Mouse (Mus musculus) thymus, adult 2 months (tissue): Measurements from ENCODE around the gene Gatad2b. TPM values are rescaled to one million over a fixed set of nuclear protein-coding genes. Genes with fewer than 3 reads are reported as not detected.

Experiments used
- DNase-seq: peaks from one replicate; pipeline ENCODE4 v3.0.0; 2021
- H3K27ac ChIP-seq: fragments of 200-500 bp; 2 replicates; pipeline ENCODE4 v1.5.1; 2012; ENCODE audit warnings: low read length, control low read depth; ENCODE audit not compliant: control insufficient read depth, insufficient read depth
- H3K27me3 ChIP-seq: fragments of 200-500 bp; 2 replicates; pipeline ENCODE4 v1.6.1; 2012; ENCODE audit warnings: mild to moderate bottlenecking, low read length, moderate library complexity, mixed read lengths; ENCODE audit not compliant: control insufficient read depth, insufficient read depth
- H3K36me3 ChIP-seq: fragments of 200-500 bp; 2 replicates; pipeline ENCODE4 v1.6.1; 2012; ENCODE audit warnings: mild to moderate bottlenecking, low read length, moderate library complexity; ENCODE audit not compliant: control insufficient read depth, insufficient read depth
- H3K4me1 ChIP-seq: fragments of 200-500 bp; replicated peaks from 2 replicates; pipeline ENCODE4 v1.6.1; 2012; ENCODE audit warnings: low read length; ENCODE audit not compliant: control insufficient read depth, insufficient read depth
- H3K4me3 ChIP-seq: fragments of 200-500 bp; 2 replicates; pipeline ENCODE4 v1.5.1; 2012; ENCODE audit warnings: mild to moderate bottlenecking, low read length, control low read depth, moderate library complexity; ENCODE audit not compliant: control insufficient read depth, insufficient read depth
- CTCF ChIP-seq: fragments of 200-500 bp; IDR thresholded peaks from 2 replicates; pipeline ENCODE4 v1.5.1; 2012; ENCODE audit warnings: mild to moderate bottlenecking, control low read depth, low read length, moderate library complexity, borderline replicate concordance; ENCODE audit not compliant: control insufficient read depth, poor library complexity, insufficient read depth; ENCODE audit errors: extremely low read depth
- POLR2A ChIP-seq: fragments of 200-500 bp; IDR thresholded peaks from 2 replicates; pipeline ENCODE4 v1.6.1; 2012; ENCODE audit warnings: mild to moderate bottlenecking, low read length, control low read depth, moderate library complexity; ENCODE audit not compliant: control insufficient read depth, poor library complexity, insufficient read depth; ENCODE audit errors: extremely low read depth
- WGBS: fragments of 180-500 bp; shearing (Covaris S2); methylation state at CpG from one replicate; pipeline ENCODE4 v1.1.7; 2018; 5-methylcytosine and 5-hydroxymethylcytosine counted together
- polyA plus RNA-seq: library from polyadenylated mRNA; depleted of rRNA; stranded (reverse); fragments of >200 nt; gene quantifications from 2 replicates; pipeline ENCODE4 v1.2.3, GENCODE M21; 2012

The Gatad2b gene
- polyA plus RNA-seq, 1 experiment = 69.8 TPM

DNA sequence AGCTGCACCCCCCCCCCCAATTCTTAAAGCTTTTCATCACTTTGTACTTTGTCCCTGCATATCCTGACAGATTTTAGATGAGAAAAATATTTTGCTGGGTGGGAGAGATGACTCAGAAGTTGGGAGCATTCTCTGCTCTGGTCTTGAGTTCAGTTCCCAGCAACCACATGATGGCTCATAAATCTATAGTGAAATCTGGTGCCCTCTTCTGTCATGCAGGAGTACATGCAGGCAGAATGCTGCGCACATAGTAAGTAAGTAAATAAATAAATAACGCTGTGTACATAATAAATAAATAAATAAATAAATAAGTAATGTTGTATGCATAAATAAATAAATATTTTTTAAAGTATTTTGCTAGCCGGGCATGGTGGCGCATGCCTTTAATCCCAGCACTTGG, 54.9 kb downstream of the Gatad2b start:
- Histone ChIP-seq H3K36me3 (peaks cover 61% of the 10 kb centered on the region), H3K4me3 (no peak overlapping the region), H3K4me1 (no peaks in the 10 kb centered on the region), H3K27ac (no peak overlapping the region), H3K27me3 (no peaks in the 10 kb centered on the region)
- DNase-seq = no peak
- no peak for TF ChIP-seq CTCF
- no peak for TF ChIP-seq POLR2A
- WGBS = 99% methylated on average over 4 of the region's 4 CpGs

DNA sequence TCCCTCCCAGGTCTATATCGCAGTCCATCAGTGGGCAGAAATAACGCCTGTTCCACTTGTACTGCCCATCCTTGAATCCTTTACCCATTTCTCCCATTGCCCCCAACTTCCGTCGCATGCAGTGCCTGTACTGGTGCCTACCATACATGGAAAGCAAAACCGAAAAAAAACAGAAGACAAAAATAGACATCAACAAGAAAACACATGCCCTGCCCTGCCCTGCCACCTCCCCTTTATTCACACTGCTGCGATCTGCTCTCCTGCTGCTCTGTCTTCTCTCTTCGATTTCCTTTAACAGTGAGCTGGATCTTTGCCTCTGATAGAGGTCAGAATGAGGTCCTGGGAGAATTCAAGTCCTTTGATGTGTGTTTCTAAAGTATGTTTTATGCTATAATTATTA, 65.0 kb downstream of the Gatad2b start:
- Histone ChIP-seq H3K4me3 (no peak overlapping the region), H3K36me3 (peaks cover 69% of the 10 kb centered on the region), H3K4me1 (no peaks in the 10 kb centered on the region), H3K27me3 (no peaks in the 10 kb centered on the region), H3K27ac (no peak overlapping the region)
- WGBS = 92% methylated on average over 7 of the region's 7 CpGs
- TF ChIP-seq CTCF = no peak
- no peak for DNase-seq

DNA sequence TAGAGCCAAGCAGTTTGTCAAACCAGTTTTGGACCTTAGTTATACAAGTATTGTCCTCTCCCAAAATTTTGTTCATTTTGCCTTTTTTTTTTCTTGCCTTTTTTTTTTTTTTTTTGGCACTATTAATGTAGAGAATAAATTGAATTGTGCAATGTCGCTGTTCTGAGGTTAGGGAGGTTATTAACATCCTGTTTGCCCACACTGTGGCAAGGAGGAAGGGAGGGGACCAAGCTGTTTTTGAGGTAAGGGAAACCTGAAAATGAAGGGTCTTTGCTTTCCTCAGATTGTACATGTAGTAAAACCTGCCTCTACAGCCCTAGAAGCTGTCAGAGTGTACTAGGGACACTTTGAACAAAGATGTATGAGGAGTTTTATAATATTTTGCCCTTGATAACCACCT, 66.3 kb downstream of the Gatad2b start:
- no peaks in the 10 kb centered on the region for H3K27me3 ChIP-seq
- H3K27ac ChIP-seq = no peak overlapping the region
- H3K4me1 ChIP-seq = no peaks in the 10 kb centered on the region
- no peak overlapping the region for H3K4me3 ChIP-seq
- TF ChIP-seq CTCF = no peak
- peaks cover 56% of the 10 kb centered on the region for H3K36me3 ChIP-seq
- 19% methylated on average over 1 of the region's 1 CpGs for WGBS
- no peak for DNase-seq

DNA sequence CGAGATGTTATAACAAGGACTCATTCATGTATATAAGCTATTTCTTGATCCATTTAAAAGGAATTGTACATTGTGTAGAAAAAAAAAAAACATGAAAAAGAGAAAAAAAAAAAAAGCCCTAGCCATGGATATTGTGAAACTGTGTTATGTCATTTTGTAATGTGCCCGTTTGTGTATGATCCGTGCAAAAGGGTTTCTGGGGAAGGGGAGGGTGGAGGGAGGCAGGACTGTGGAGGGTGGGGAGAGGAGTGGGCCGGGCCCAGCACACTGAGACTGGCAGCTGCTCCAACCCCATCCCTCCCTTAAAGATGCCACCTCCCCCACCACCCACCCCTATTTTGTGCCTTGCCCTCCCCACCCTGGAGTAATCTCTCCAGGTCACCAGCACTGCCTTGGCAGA, 68.5 kb downstream of the Gatad2b start:
- peaks cover 33% of the 10 kb centered on the region for H3K36me3 ChIP-seq
- WGBS = 96% methylated on average over 4 of the region's 4 CpGs
- H3K27me3 ChIP-seq = no peaks in the 10 kb centered on the region
- DNase-seq = no peak
- no peak overlapping the region for H3K4me3 ChIP-seq
- TF ChIP-seq POLR2A (no peak), CTCF (no peak)
- H3K27ac ChIP-seq = no peak overlapping the region
- no peaks in the 10 kb centered on the region for H3K4me1 ChIP-seq

DNA sequence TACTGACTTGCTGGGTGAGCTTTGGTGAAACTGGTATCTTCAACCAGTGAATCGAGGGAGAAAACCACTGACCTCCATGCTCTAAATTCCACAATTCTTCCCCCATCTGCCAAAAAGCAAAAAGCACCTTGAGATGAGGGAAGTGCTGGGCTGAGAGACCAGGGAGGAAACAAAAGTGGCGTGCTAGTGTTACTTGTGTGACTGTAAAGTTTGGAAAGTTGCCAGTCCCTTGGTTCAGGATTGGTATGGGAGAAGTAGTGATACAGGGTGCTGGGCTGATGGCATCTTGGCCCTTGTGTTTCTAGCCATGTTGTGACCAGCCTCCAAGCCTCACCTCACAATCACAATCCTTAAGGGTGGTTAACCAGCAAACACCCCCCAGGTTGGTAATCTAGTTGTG, 69.4 kb downstream of the Gatad2b start:
- H3K27ac ChIP-seq = no peak overlapping the region
- no peak for DNase-seq
- H3K27me3 ChIP-seq = no peaks in the 10 kb centered on the region
- peaks cover 25% of the 10 kb centered on the region for H3K36me3 ChIP-seq
- 76% methylated on average over 2 of the region's 2 CpGs for WGBS
- TF ChIP-seq POLR2A (no peak), CTCF (no peak)
- H3K4me3 ChIP-seq = no peak overlapping the region
- H3K4me1 ChIP-seq = no peaks in the 10 kb centered on the region

DNA sequence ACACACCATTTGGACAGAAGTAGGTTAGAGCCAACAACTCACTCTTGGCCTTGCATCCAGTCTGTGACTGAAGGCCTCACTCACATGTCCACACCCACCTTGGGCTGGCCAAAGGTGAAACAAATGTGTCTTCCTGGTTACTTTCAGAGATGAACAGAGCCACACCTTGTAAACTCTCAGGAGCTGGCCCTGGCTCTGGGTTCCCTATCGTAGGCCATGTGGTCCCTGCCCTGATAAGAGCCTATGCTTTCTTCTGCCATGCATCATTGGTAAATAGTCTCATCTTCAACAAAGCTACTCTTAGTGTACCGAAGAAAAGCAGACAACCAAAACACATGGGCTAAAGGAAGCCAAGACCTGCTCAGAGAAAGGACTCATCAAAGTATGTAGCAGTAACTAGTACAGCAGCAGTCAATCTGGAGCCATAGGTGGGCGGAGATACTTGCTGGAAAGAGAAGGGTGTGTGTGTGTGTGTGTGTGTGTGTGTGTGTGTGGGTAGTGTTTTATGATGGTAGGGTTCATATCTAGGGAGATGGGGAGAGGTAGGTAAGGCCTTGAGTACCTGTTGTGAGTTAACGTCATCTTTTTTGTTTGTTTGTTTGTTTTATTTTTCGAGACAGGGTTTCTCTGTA, 74.1 kb downstream of the Gatad2b start:
- Histone ChIP-seq H3K27ac (no peak overlapping the region), H3K36me3 (no peaks in the 10 kb centered on the region), H3K27me3 (no peaks in the 10 kb centered on the region), H3K4me1 (no peaks in the 10 kb centered on the region), H3K4me3 (no peak overlapping the region)
- TF ChIP-seq CTCF (no peak), POLR2A (no peak)
- DNase-seq = no peak
- WGBS = 93% methylated on average over 5 of the region's 5 CpGs

DNA sequence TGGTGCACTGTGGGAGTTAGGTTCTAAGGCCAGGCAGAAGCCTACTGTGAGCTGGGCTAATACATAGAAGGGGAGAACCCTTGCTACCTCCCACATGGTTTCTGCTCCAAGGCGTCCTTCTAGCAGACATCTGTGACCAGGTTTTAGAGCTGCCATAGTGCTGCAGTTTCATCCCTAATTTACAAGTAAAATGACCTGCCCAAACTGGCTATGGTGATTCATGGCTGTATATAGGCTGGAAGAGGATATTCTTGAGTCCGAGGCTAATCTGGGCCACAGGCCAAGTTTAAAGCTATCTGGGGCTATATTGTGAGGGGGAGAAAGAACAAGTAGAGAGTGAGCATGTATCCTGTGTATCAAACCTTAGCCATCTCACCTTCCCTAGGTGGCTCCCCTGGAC, 76.1 kb downstream of the Gatad2b start:
- WGBS = 88% methylated on average over 2 of the region's 2 CpGs
- no peak for DNase-seq
- H3K27ac ChIP-seq = no peak overlapping the region
- no peaks in the 10 kb centered on the region for H3K36me3 ChIP-seq
- no peaks in the 10 kb centered on the region for H3K27me3 ChIP-seq
- no peaks in the 10 kb centered on the region for H3K4me1 ChIP-seq
- no peak overlapping the region for H3K4me3 ChIP-seq
- TF ChIP-seq CTCF (no peak), POLR2A (no peak)
